Mouse (Mus musculus): ENCODE data around the gene Apoa2. TPM values are rescaled to one million over a fixed set of nuclear protein-coding genes. Genes with fewer than 3 reads are reported as not detected.
"Not testable (repeated sequence)": the region's sequence is repeated elsewhere in the genome, so short reads cannot be mapped to it uniquely, and the experiment has no call there.

Apoa2 gene
- polyA plus RNA-seq, 1 experiment from 2014 or later: 4.4 TPM

- no peak for DNase-seq (ENCODE audit: low spot score)
- H3K36me3 ChIP-seq: peaks cover 48% of the 10 kb centered on the region
- WGBS: 83% methylated on average over 12 of the region's 12 CpGs
Measured at GRCm38 (mm10) chr1:171232800-171233730, 8.2 kb downstream of the Apoa2 start.

DNA sequence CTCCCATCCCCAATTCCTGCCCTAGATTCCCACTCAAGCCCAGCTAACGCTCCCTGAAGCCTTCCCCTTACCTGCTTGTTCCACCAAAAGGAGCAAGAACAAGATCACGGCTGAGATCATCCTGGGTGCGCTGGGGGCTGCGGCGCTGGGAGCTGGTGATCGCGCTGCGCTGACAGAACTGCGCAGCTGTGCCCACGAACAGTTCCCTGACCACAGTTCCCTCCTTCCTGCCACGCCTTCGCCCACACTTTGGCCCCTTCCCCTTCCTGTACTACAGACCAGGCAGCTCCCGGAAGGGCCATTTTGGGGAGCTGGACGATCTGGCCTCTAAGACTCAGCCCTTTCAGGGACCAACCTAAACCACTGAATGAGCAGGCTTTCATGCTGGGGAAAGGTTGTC, 9.3 kb downstream of the Apoa2 start, which contains the start of gene Fcer1g:
Gene Fcer1g, minus strand, starts transcription at position 240 of the 400 bp plus-strand sequence.
- H3K4me3 ChIP-seq: no peak within 1 kb of the TSS
- H3K27ac ChIP-seq (replicated peaks): no peak within 1 kb of the TSS
- 94% methylated on average over 14 of the region's 14 CpGs for WGBS
- H3K4me1 ChIP-seq: peaks cover 27% of the 10 kb centered on the region
- no peaks in the 10 kb centered on the region for H3K27me3 ChIP-seq (ENCODE audit: low read depth, poor library complexity, severe bottlenecking)
- H3K36me3 ChIP-seq: peaks cover 59% of the 10 kb centered on the region
- no peaks in the 10 kb centered on the region for H3K9me3 ChIP-seq (replicated peaks)
- no peak for DNase-seq (ENCODE audit: low spot score)

More at GRCm38 (mm10) chr1:171232800-171233730, 8.2 kb downstream of the Apoa2 start:
- H3K4me1 ChIP-seq: peaks cover 33% of the 10 kb centered on the region
- H3K27me3 ChIP-seq (ENCODE audit: low read depth, poor library complexity, severe bottlenecking): no peaks in the 10 kb centered on the region
- no peak overlapping the region for H3K4me3 ChIP-seq
- no peak overlapping the region for H3K27ac ChIP-seq (replicated peaks)
- H3K9me3 ChIP-seq (replicated peaks): no peaks in the 10 kb centered on the region

- no peak for DNase-seq (ENCODE audit: low spot score)
- Histone ChIP-seq H3K9me3 (replicated peaks) (no peaks in the 10 kb centered on the region), H3K36me3 (peaks cover 63% of the 10 kb centered on the region), H3K4me1 (peaks cover 23% of the 10 kb centered on the region), H3K4me3 (no peak overlapping the region), H3K27ac (replicated peaks) (no peak overlapping the region), H3K27me3 (ENCODE audit: low read depth, poor library complexity, severe bottlenecking) (no peaks in the 10 kb centered on the region)
- WGBS: 94% methylated on average over 4 of the region's 4 CpGs
Measured at GRCm38 (mm10) chr1:171234538-171234937, 9.7 kb downstream of the Apoa2 start.

DNA sequence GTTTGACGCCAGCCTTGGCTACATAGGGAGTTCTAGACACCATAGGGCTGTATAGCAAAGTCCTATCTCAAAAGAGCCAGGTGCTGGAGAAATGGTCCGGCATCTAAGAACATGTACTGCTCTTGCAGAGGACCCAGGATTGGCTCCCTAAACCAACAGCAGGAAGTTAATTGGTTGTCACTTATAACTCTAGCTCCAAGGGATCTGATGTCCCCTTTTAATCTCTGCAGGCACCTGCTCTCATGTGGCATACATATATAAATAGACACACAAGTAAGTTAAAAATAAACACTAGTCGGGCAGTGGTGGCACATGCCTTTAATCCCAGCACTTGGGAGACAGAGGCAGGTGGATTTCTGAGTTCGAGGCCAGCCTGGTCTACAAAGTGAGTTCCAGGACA, 10.9 kb downstream of the Apoa2 start:
- Histone ChIP-seq H3K27me3 (ENCODE audit: low read depth, poor library complexity, severe bottlenecking) (no peaks in the 10 kb centered on the region), H3K4me1 (peaks cover 10% of the 10 kb centered on the region), H3K4me3 (no peak overlapping the region), H3K36me3 (peaks cover 76% of the 10 kb centered on the region), H3K9me3 (replicated peaks) (no peaks in the 10 kb centered on the region), H3K27ac (replicated peaks) (no peak overlapping the region)
- 91% methylated on average over 4 of the region's 4 CpGs for WGBS
- DNase-seq (ENCODE audit: low spot score): no peak

- Histone ChIP-seq H3K4me3 (no peak overlapping the region), H3K36me3 (peaks cover 92% of the 10 kb centered on the region), H3K27me3 (ENCODE audit: low read depth, poor library complexity, severe bottlenecking) (no peaks in the 10 kb centered on the region), H3K9me3 (replicated peaks) (no peaks in the 10 kb centered on the region), H3K27ac (replicated peaks) (no peak overlapping the region), H3K4me1 (peaks cover 5% of the 10 kb centered on the region; the same call in 1 of the 2 replicates)
- DNase-seq (ENCODE audit: low spot score): no peak
- WGBS: 75% methylated on average over 6 of the region's 6 CpGs
Measured at GRCm38 (mm10) chr1:171237438-171237837, 12.6 kb downstream of the Apoa2 start.

- Histone ChIP-seq H3K4me3 (no peak overlapping the region), H3K36me3 (peaks cover 100% of the 10 kb centered on the region)
Measured at GRCm38 (mm10) chr1:171238463-171238862, 13.6 kb downstream of the Apoa2 start.

GRCm38 (mm10) chr1:171239992-171240744, 15.3 kb downstream of the Apoa2 start:
- peaks cover 5% of the 10 kb centered on the region; the same call in 1 of the 2 replicates for H3K4me1 ChIP-seq
- no peak overlapping the region for H3K4me3 ChIP-seq
- 84% methylated on average over 15 of the region's 15 CpGs for WGBS
- H3K9me3 ChIP-seq (replicated peaks): no peaks in the 10 kb centered on the region
- no peaks in the 10 kb centered on the region for H3K27me3 ChIP-seq (ENCODE audit: low read depth, poor library complexity, severe bottlenecking)
- DNase-seq (ENCODE audit: low spot score): no peak
- H3K27ac ChIP-seq (replicated peaks): no peak overlapping the region
- H3K36me3 ChIP-seq: peaks cover 97% of the 10 kb centered on the region

More at GRCm38 (mm10) chr1:171238463-171238862, 13.6 kb downstream of the Apoa2 start:
- DNase-seq (ENCODE audit: low spot score): peak; percentile 57
- no peak overlapping the region for H3K27ac ChIP-seq (replicated peaks)
- H3K9me3 ChIP-seq (replicated peaks): no peaks in the 10 kb centered on the region
- 71% methylated on average over 14 of the region's 14 CpGs for WGBS
- H3K27me3 ChIP-seq (ENCODE audit: low read depth, poor library complexity, severe bottlenecking): no peaks in the 10 kb centered on the region
- peaks cover 5% of the 10 kb centered on the region; the same call in 1 of the 2 replicates for H3K4me1 ChIP-seq

- no peak overlapping the region for H3K27ac ChIP-seq (replicated peaks)
- H3K9me3 ChIP-seq (replicated peaks): no peaks in the 10 kb centered on the region
- H3K27me3 ChIP-seq (ENCODE audit: low read depth, poor library complexity, severe bottlenecking): no peaks in the 10 kb centered on the region
- peaks cover 11% of the 10 kb centered on the region for H3K4me1 ChIP-seq
- no peak overlapping the region for H3K4me3 ChIP-seq
- no peak for DNase-seq (ENCODE audit: low spot score)
- peaks cover 96% of the 10 kb centered on the region for H3K36me3 ChIP-seq
- 97% methylated on average over 10 of the region's 10 CpGs for WGBS
Measured at GRCm38 (mm10) chr1:171240911-171241310, 16.1 kb downstream of the Apoa2 start.

GRCm38 (mm10) chr1:171241952-171242351, 17.1 kb downstream of the Apoa2 start:
- not testable (repeated sequence) for H3K9me3 ChIP-seq (replicated peaks); H3K27ac ChIP-seq (replicated peaks); DNase-seq (ENCODE audit: low spot score); H3K27me3 ChIP-seq (ENCODE audit: low read depth, poor library complexity, severe bottlenecking); H3K4me3 ChIP-seq
- H3K4me1 ChIP-seq: peaks cover 17% of the 10 kb centered on the region
- WGBS: 83% methylated on average over 12 of the region's 12 CpGs
- H3K36me3 ChIP-seq: peaks cover 86% of the 10 kb centered on the region

DNA sequence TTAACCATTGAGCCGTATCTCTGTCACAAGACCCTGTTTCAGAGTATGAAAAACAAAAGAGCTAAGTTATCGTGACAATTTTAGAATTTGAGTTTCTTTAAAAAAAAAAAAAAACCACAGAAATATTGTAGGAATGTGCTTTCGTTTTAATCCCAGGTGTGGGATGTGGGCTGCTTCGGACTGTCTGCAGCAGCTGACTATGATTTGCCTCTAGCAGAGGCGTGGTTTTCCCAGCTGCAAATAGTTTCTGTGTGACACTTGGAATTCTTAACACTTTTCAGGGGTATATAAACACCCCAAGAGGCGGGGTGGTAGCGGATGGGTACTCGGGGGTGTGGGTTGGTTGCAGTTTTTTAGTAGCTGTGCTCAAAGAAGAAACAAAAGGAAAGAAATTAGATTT, 20.5 kb downstream of the Apoa2 start:
- Histone ChIP-seq H3K4me3 (peak overlapping the region; percentile 88; the same call in 1 of the 2 replicates), H3K27ac (replicated peaks) (no peak overlapping the region), H3K27me3 (ENCODE audit: low read depth, poor library complexity, severe bottlenecking) (no peaks in the 10 kb centered on the region), H3K36me3 (peaks cover 52% of the 10 kb centered on the region), H3K4me1 (peaks cover 45% of the 10 kb centered on the region), H3K9me3 (replicated peaks) (no peaks in the 10 kb centered on the region)
- WGBS: 92% methylated on average over 8 of the region's 8 CpGs
- no peak for DNase-seq (ENCODE audit: low spot score)

- peaks cover 4% of the 10 kb centered on the region; the same call in 1 of the 2 replicates for H3K27me3 ChIP-seq (ENCODE audit: low read depth, poor library complexity, severe bottlenecking)
- H3K9me3 ChIP-seq (replicated peaks): no peaks in the 10 kb centered on the region
- peaks cover 37% of the 10 kb centered on the region for H3K36me3 ChIP-seq
- H3K27ac ChIP-seq (replicated peaks): peak overlapping the region; percentile 95
- H3K4me1 ChIP-seq: peaks cover 60% of the 10 kb centered on the region
- peak; percentile 97 for DNase-seq (ENCODE audit: low spot score)
- peak overlapping the region; percentile 88 for H3K4me3 ChIP-seq
- under 1% methylated on average over 41 of the region's 41 CpGs for WGBS
Measured at GRCm38 (mm10) chr1:171246709-171247452, 22.0 kb downstream of the Apoa2 start.

- H3K36me3 ChIP-seq: peaks cover 31% of the 10 kb centered on the region
- peak overlapping the region; percentile 95 for H3K27ac ChIP-seq (replicated peaks)
- no peak for DNase-seq (ENCODE audit: low spot score)
- peaks cover 4% of the 10 kb centered on the region; the same call in 1 of the 2 replicates for H3K27me3 ChIP-seq (ENCODE audit: low read depth, poor library complexity, severe bottlenecking)
- WGBS: 11% methylated on average over 13 of the region's 13 CpGs
- peak overlapping the region; percentile 88 for H3K4me3 ChIP-seq
- no peaks in the 10 kb centered on the region for H3K9me3 ChIP-seq (replicated peaks)
- H3K4me1 ChIP-seq: peaks cover 66% of the 10 kb centered on the region
Measured at GRCm38 (mm10) chr1:171247453-171247841, 22.6 kb downstream of the Apoa2 start.

Data from midbrain, embryonic 10.5 days (tissue).